Mouse (Mus musculus) ES-Bruce4 (cell line): ENCODE data around the gene Lmbrd2.

Source experiments
- EP300 ChIP-seq: IDR thresholded peaks from 2 replicates; pipeline ENCODE4 v1.6.1; 2011; ENCODE audit warnings: low read depth, low read length; ENCODE audit not compliant: insufficient read depth
- POLR2A ChIP-seq: IDR thresholded peaks from one replicate; pipeline ENCODE4 v1.8.1; 2011; ENCODE audit warnings: low read length; ENCODE audit not compliant: insufficient read depth

- TF ChIP-seq EP300 (no peak), POLR2A (no peak)
Observed at GRCm38 (mm10) chr15:9100446-9101077, 39.8 kb upstream of the Lmbrd2 start.
